Mouse (Mus musculus): ENCODE measurements around the gene Abracl. TPM values are rescaled to one million over a fixed set of nuclear protein-coding genes. Genes with fewer than 3 reads are reported as not detected.
A peak's percentile ranks its signal among the peaks of the same experiment; 100 is the strongest.

The Abracl gene
- polyA plus RNA-seq, 1 experiment = 65.7 TPM

- peaks cover 48% of the 10 kb centered on the region for H3K79me2 ChIP-seq (ENCODE audit: control insufficient read depth, insufficient read depth)
- H3K4me3 ChIP-seq = peak within 1 kb of the TSS; percentile 53
- peak within 1 kb of the TSS; percentile 86 for H3K4me2 ChIP-seq (ENCODE audit: low read depth)
- H3K36me3 ChIP-seq (ENCODE audit: control insufficient read depth, insufficient read depth) = no peaks in the 10 kb centered on the region
- H3ac ChIP-seq (ENCODE audit: control insufficient read depth, insufficient read length) = peak within 1 kb of the TSS; percentile 71
- no peaks in the 10 kb centered on the region for H3K27me3 ChIP-seq (ENCODE audit: control insufficient read depth, insufficient read depth, insufficient read length)
- peak in 1 of 3 experiments; percentile 20 for TF ChIP-seq MYOG (IDR thresholded peaks at IDR 0.05; ENCODE audit: control insufficient read depth in 1 of 3, insufficient read depth in 1 of 3, insufficient read length in 2 of 3, low read depth in 2 of 3)
- no peak for TF ChIP-seq CEBPB (IDR thresholded peaks at IDR 0.05; ENCODE audit: insufficient read depth, poor library complexity, severe bottlenecking)
- no peak for TF ChIP-seq TCF3 (IDR thresholded peaks at IDR 0.05; ENCODE audit: insufficient read length, low read depth)
- peak in 1 of 3 experiments; percentile 6 for TF ChIP-seq MYOD1 (IDR thresholded peaks at IDR 0.05; ENCODE audit: control insufficient read depth in 1 of 3, insufficient read length in 2 of 3, low read depth in 2 of 3)
- no peak for TF ChIP-seq E2F4 (IDR thresholded peaks at IDR 0.05; ENCODE audit: insufficient read depth)
These were observed 32.8 kb upstream of the Abracl start, which contains the start of gene Reps1 for GRCm38 (mm10) chr10:18055696-18056390. TSS of gene Reps1 (plus strand) at chr10:18055861.

- peak overlapping the region; percentile 71 for H3ac ChIP-seq (ENCODE audit: control insufficient read depth, insufficient read length)
- H3K4me3 ChIP-seq = peak overlapping the region; percentile 53
- H3K27me3 ChIP-seq (ENCODE audit: control insufficient read depth, insufficient read depth, insufficient read length) = no peaks in the 10 kb centered on the region
- no peaks in the 10 kb centered on the region for H3K36me3 ChIP-seq (ENCODE audit: control insufficient read depth, insufficient read depth)
- H3K79me2 ChIP-seq (ENCODE audit: control insufficient read depth, insufficient read depth) = peaks cover 42% of the 10 kb centered on the region
- TF ChIP-seq MYOG (IDR thresholded peaks at IDR 0.05; ENCODE audit: control insufficient read depth in 1 of 3, insufficient read depth in 1 of 3, insufficient read length in 2 of 3, low read depth in 2 of 3) (peak in 1 of 3 experiments; percentile 38), USF1 (IDR thresholded peaks at IDR 0.05; ENCODE audit: low read depth) (no peak), TCF12 (IDR thresholded peaks at IDR 0.05; ENCODE audit: insufficient read depth, poor library complexity, severe bottlenecking) (no peak), REST (IDR thresholded peaks at IDR 0.05; ENCODE audit: insufficient read depth, insufficient read length) (no peak), POLR2AphosphoS2 (IDR thresholded peaks at IDR 0.05; ENCODE audit: insufficient read length, low read depth) (peak; percentile 57), MYOD1 (IDR thresholded peaks at IDR 0.05; ENCODE audit: control insufficient read depth in 1 of 3, insufficient read length in 2 of 3, low read depth in 2 of 3) (peak in 1 of 3 experiments; percentile 24), MAX (IDR thresholded peaks at IDR 0.05; ENCODE audit: low read depth) (no peak), SRF (IDR thresholded peaks at IDR 0.05; ENCODE audit: control insufficient read depth, insufficient read length, low read depth) (no peak), CEBPB (IDR thresholded peaks at IDR 0.05; ENCODE audit: insufficient read depth, poor library complexity, severe bottlenecking) (no peak), POLR2A (IDR thresholded peaks at IDR 0.05; ENCODE audit: insufficient read length, low read depth) (peak; percentile 71), E2F4 (IDR thresholded peaks at IDR 0.05; ENCODE audit: insufficient read depth) (no peak), TCF3 (IDR thresholded peaks at IDR 0.05; ENCODE audit: insufficient read length, low read depth) (no peak)
- H3K4me2 ChIP-seq (ENCODE audit: low read depth) = peak overlapping the region; percentile 86
These were observed 32.1 kb upstream of the Abracl start for GRCm38 (mm10) chr10:18055009-18055695.

DNA sequence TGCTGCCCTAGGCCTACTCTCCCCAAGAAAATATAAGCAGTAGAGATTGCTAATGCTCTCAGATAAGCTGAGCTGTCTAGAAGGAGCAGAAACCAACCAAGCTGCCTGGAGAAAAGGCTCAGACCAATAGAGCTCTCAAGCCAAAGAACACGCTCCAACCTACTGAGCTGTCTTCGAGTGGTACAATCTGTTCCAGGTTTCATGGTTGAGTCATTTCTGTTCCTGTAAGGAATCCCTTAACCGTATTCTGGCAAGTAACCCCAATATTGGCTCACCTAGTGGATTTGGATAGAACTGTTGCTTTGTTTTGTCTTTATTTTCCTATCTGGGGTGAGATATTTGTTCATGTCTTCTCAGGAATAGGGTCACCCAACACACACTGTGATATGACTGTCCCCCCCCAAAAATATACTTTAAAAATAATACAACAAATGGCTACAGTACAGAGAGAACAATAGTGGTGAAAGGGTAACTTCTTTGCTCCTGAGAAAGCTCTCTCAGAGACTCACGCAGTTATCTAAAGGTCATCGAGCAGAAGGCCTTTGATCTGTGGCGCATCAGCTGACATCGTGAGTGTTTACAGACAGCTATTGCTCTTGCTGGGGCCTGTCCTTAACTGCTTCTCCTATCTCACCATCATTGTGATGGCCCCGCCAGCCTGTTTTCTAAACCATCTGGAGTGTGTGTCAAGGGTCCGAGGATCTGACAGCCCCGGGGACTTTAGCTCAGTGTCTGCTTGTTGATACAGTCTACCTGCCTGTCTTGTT lies 24.5 kb upstream of the Abracl start:
- no peaks in the 10 kb centered on the region for H3K27me3 ChIP-seq (ENCODE audit: control insufficient read depth, insufficient read depth, insufficient read length)
- no peak overlapping the region for H3K4me3 ChIP-seq
- no peaks in the 10 kb centered on the region for H3K36me3 ChIP-seq (ENCODE audit: control insufficient read depth, insufficient read depth)
- H3ac ChIP-seq (ENCODE audit: control insufficient read depth, insufficient read length) = no peak overlapping the region
- no peak overlapping the region for H3K4me2 ChIP-seq (ENCODE audit: low read depth)
- TF ChIP-seq E2F4 (IDR thresholded peaks at IDR 0.05; ENCODE audit: insufficient read depth) = no peak
- no peak for TF ChIP-seq MYOD1 (IDR thresholded peaks at IDR 0.05; ENCODE audit: control insufficient read depth in 1 of 3, insufficient read length in 2 of 3, low read depth in 2 of 3)
- no peak for TF ChIP-seq REST (IDR thresholded peaks at IDR 0.05; ENCODE audit: insufficient read depth, insufficient read length)
- no peak for TF ChIP-seq TCF12 (IDR thresholded peaks at IDR 0.05; ENCODE audit: insufficient read depth, poor library complexity, severe bottlenecking)
- TF ChIP-seq TCF3 (IDR thresholded peaks at IDR 0.05; ENCODE audit: insufficient read length, low read depth) = no peak
- TF ChIP-seq MYOG (IDR thresholded peaks at IDR 0.05; ENCODE audit: control insufficient read depth in 1 of 3, insufficient read depth in 1 of 3, insufficient read length in 2 of 3, low read depth in 2 of 3) = no peak
- no peak for TF ChIP-seq CEBPB (IDR thresholded peaks at IDR 0.05; ENCODE audit: insufficient read depth, poor library complexity, severe bottlenecking)
- no peaks in the 10 kb centered on the region for H3K79me2 ChIP-seq (ENCODE audit: control insufficient read depth, insufficient read depth)

DNA sequence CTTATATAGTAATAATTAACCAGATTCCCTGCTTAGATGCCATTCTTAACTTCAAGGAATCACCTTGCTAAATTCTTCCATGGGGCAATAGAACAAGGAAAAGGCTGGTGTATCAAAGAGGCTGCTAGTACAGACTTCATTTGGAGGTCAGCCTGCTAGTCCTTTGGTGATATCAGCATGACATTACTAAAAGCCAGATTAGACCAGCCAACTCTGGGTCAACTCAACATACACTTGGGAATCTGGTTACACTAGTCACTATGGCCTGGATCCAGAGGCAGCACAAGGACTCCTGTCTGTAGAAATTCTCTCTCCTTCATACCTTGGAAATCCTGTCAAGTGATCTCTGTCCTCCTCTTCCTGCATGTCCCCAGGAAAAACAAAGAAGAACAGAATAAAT lies 23.3 kb upstream of the Abracl start:
- H3K27me3 ChIP-seq (ENCODE audit: control insufficient read depth, insufficient read depth, insufficient read length) = no peaks in the 10 kb centered on the region
- no peak overlapping the region for H3K4me3 ChIP-seq
- TF ChIP-seq TCF12 (IDR thresholded peaks at IDR 0.05; ENCODE audit: insufficient read depth, poor library complexity, severe bottlenecking) = no peak
- H3K79me2 ChIP-seq (ENCODE audit: control insufficient read depth, insufficient read depth) = no peaks in the 10 kb centered on the region
- H3K36me3 ChIP-seq (ENCODE audit: control insufficient read depth, insufficient read depth) = no peaks in the 10 kb centered on the region
- H3K4me2 ChIP-seq (ENCODE audit: low read depth) = no peak overlapping the region
- H3ac ChIP-seq (ENCODE audit: control insufficient read depth, insufficient read length) = no peak overlapping the region

DNA sequence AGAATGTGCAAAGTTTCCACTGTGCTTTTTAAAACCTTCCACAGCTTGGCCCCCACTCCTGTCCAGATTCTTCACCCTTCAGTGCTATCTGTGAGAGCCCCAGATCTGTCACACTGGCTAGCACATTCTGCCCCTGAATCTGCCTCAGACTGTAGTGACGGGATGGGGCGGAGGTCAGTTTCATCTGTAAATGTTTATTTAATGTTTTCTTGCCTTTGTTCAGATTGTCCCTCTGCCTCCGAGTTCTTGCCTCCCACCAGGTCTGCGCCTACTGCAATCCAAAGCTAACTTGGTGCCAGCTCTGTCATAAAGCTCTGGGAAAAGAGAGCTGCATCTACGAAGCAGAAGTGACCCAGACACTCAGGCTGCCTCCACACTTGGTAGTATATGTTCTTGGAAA lies 13.8 kb upstream of the Abracl start:
- Histone ChIP-seq H3K27me3 (ENCODE audit: control insufficient read depth, insufficient read depth, insufficient read length) (no peaks in the 10 kb centered on the region), H3ac (ENCODE audit: control insufficient read depth, insufficient read length) (no peak overlapping the region), H3K79me2 (ENCODE audit: control insufficient read depth, insufficient read depth) (no peaks in the 10 kb centered on the region), H3K4me2 (ENCODE audit: low read depth) (no peak overlapping the region), H3K36me3 (ENCODE audit: control insufficient read depth, insufficient read depth) (no peaks in the 10 kb centered on the region), H3K4me3 (no peak overlapping the region)
- TF ChIP-seq REST (IDR thresholded peaks at IDR 0.05; ENCODE audit: insufficient read depth, insufficient read length) (no peak), MYOD1 (IDR thresholded peaks at IDR 0.05; ENCODE audit: control insufficient read depth in 1 of 3, insufficient read length in 2 of 3, low read depth in 2 of 3) (no peak), MAX (IDR thresholded peaks at IDR 0.05; ENCODE audit: low read depth) (no peak), POLR2AphosphoS2 (IDR thresholded peaks at IDR 0.05; ENCODE audit: insufficient read length, low read depth) (no peak), E2F4 (IDR thresholded peaks at IDR 0.05; ENCODE audit: insufficient read depth) (no peak), MYOG (IDR thresholded peaks at IDR 0.05; ENCODE audit: control insufficient read depth in 1 of 3, insufficient read depth in 1 of 3, insufficient read length in 2 of 3, low read depth in 2 of 3) (no peak), TCF12 (IDR thresholded peaks at IDR 0.05; ENCODE audit: insufficient read depth, poor library complexity, severe bottlenecking) (no peak)
